Mouse (Mus musculus) layer of hippocampus, adult 9-11 months (tissue): Measurements from ENCODE around the gene Vmn2r24.
"Not testable (repeated sequence)": the region's sequence is repeated elsewhere in the genome, so short reads cannot be mapped to it uniquely, and the experiment has no call there.

Experiments
- DNase-seq: peaks from one replicate; pipeline ENCODE4 v3.0.0; 2022

Gene Vmn2r24

DNA sequence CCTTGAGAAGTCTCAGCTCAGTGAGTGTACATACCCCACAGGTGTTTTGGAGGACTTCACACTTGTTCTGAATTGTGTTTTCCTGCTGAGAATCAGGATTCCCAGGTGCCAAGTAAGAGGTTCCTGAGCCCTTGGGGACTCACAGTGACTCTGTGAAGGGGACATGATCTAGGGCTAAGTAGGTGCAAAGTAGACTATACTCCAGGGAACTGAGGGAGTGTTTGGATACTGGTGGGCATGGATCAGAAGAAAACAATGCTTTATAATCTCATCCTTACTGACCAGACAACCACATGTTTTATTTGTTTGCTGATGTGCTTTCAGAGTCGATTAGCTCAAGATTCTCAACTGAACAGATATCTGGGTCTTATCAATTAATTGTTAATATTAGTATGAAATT, at the start of gene Vmn2r24:
TSS of gene Vmn2r24 (plus strand) at position 301 of the 400 bp plus-strand sequence.
- no peak for DNase-seq

- no peak for DNase-seq
These were observed 8.6 kb upstream of the Vmn2r24 start for GRCm38 (mm10) chr6:123770031-123770430.

- no peak for DNase-seq
These were observed 6.2 kb downstream of the Vmn2r24 start for GRCm38 (mm10) chr6:123784857-123785256.

DNA sequence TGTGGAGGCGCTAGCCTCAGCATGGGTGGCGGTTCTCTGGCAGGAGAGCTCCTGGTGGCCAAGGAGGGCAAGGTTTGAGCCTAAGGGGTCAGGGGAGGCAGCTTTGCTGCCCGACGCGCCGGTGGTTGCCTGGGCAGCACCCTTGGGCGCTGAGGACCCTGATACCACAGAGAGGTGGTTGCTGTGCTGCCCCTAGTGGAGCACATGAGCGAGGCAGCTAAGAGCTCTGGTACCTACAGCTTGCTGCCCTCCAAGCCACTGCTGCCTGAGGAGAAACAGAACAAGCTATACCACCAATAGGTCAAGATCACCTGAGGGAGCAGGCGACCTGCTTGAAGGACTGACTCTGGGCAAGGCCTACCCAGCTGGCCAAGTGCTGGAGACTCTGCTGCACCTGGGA, 15.1 kb downstream of the Vmn2r24 start:
- DNase-seq: no peak

GRCm38 (mm10) chr6:123810291-123810690, 31.6 kb downstream of the Vmn2r24 start:
- not testable (repeated sequence) for DNase-seq

- DNase-seq: no peak
These were observed 41.3 kb downstream of the Vmn2r24 start for GRCm38 (mm10) chr6:123819951-123820350.

GRCm38 (mm10) chr6:123853363-123853762, 74.7 kb downstream of the Vmn2r24 start, which contains the start of gene Vmn2r25:
Vmn2r25 (minus strand) TSS chr6:123853463.
- DNase-seq: not testable (repeated sequence)
